Comparison of ENCODE assay signal across 8 mouse cellular contexts in the genomic region with DNA sequence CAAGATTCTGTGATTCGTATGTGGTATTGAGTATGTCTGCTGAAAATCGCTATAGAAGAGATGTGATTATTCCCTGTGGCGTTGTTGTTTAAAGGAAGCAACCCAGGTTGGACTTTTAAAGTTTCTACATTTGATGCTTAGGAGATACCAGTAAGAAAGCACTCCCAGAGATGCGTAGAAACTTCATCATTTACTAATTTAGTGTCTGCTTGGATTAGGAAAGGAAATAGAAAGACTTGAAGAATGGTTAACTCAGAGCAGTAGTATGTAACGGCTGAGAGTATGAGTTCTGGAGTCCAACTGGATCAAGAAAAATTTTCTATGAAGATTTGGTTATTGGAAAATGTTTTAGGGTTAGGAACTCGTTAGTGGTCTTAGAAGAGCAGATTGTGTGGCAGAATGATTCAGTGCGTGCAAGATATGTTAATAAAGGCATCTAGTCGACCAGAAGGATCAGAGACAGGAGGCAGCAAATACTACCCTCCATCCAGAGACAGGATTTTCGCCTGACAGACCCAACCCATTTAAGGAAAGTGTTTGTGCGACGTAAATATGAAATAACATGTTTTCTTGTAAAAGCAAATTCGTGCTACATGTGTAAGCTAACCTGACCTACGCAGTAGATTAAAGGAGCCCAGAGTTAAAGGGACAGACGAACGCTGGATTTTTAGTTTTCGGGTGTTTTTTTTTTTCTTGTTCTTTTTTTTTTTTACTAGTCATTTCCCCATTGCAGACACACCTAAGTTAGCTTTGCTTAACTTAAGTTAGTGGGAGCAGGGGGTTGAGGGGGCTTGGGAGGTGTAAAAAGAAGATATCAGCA. TPM values are rescaled to one million over a fixed set of nuclear protein-coding genes. Genes with fewer than 3 reads are reported as not detected.
DNase-seq lines count a peak whose midpoint lies in the region; ATAC-seq and TF ChIP-seq lines count a peak whose summit lies in the region.

No protein-coding gene starts in this region.

- peak overlapping the region; percentile 81 for H3K9ac ChIP-seq in forebrain, embryonic 11.5 days (ENCODE audit: low read length)
- H3K9ac ChIP-seq in limb, embryonic 14.5 days (ENCODE audit: low read depth, low read length, severe bottlenecking), result peak overlapping the region; percentile 78
- peak overlapping the region; percentile 92 for H3K9ac ChIP-seq in stomach, postnatal 0 days (ENCODE audit: low read length)

- no peak for TF ChIP-seq EP300 in stomach, postnatal 0 days (optimal IDR thresholded peaks at IDR 0.05)

- no peak overlapping the region for H3K27ac ChIP-seq in testis, adult 2 months (ENCODE audit: control insufficient read depth, insufficient read depth, low read depth, low read length)
- H3K27ac ChIP-seq in forebrain, embryonic 11.5 days (ENCODE audit: low read depth, low read length), result peak overlapping the region; percentile 96; the same call in 1 of the 2 replicates
- peak overlapping the region; percentile 99 for H3K27ac ChIP-seq in limb, embryonic 14.5 days (replicated peaks; ENCODE audit: low read depth, low read length)
- H3K27ac ChIP-seq in stomach, postnatal 0 days (replicated peaks), result peak overlapping the region; percentile 98

- no peak for DNase-seq in testis, postnatal 10 days (ENCODE audit: low spot score)
- DNase-seq in forebrain, embryonic 11.5 days (ENCODE audit: low spot score), result no peak
- DNase-seq in limb, embryonic 14.5 days (ENCODE audit: low spot score), result no peak
- DNase-seq in stomach, postnatal 0 days (ENCODE audit: low spot score), result no peak
- no peak for DNase-seq in left cerebral cortex, postnatal 4 days
- DNase-seq in right cerebral cortex, postnatal 10 days (ENCODE audit: low spot score in 2 of 2), result no peak
- no peak for DNase-seq in kidney, postnatal 14 days

- peaks cover 1% of the 10 kb centered on the region; the same call in 1 of the 2 replicates for H3K36me3 ChIP-seq in testis, adult 2 months (ENCODE audit: control insufficient read depth, insufficient read depth, low read length)
- H3K36me3 ChIP-seq in forebrain, embryonic 11.5 days (ENCODE audit: control insufficient read depth, insufficient read depth, low read length), result peaks cover 10% of the 10 kb centered on the region
- H3K36me3 ChIP-seq in limb, embryonic 14.5 days (ENCODE audit: control insufficient read depth, insufficient read depth, low read length), result peaks cover 23% of the 10 kb centered on the region
- no peaks in the 10 kb centered on the region; the same call in 1 of the 2 replicates for H3K36me3 ChIP-seq in stomach, postnatal 0 days (ENCODE audit: control insufficient read depth, insufficient read depth, low read length)

- H3K4me3 ChIP-seq in testis, adult 2 months (ENCODE audit: control insufficient read depth, low read depth, low read length), result peak overlapping the region; percentile 4; the same call in 1 of the 2 replicates
- peak overlapping the region; percentile 62 for H3K4me3 ChIP-seq in forebrain, embryonic 11.5 days (ENCODE audit: low read depth, low read length)
- H3K4me3 ChIP-seq in limb, embryonic 14.5 days (replicated peaks; ENCODE audit: low read length), result peak overlapping the region; percentile 67
- H3K4me3 ChIP-seq in stomach, postnatal 0 days (ENCODE audit: low read depth, low read length), result peak overlapping the region; percentile 71

- H3K9me3 ChIP-seq in forebrain, embryonic 11.5 days (ENCODE audit: control insufficient read depth, low read length), result no peaks in the 10 kb centered on the region; the same call in 1 of the 2 replicates
- no peaks in the 10 kb centered on the region for H3K9me3 ChIP-seq in limb, embryonic 14.5 days (ENCODE audit: control insufficient read depth, low read length)
- no peaks in the 10 kb centered on the region for H3K9me3 ChIP-seq in stomach, postnatal 0 days (ENCODE audit: control insufficient read depth, low read length)

- TF ChIP-seq POLR2A in testis, adult 2 months (IDR thresholded peaks at IDR 0.05; ENCODE audit: control insufficient read depth, low read depth, low read length), result no peak
- TF ChIP-seq POLR2A in limb, embryonic 14.5 days (IDR thresholded peaks at IDR 0.05; ENCODE audit: borderline replicate concordance, extremely low read depth, insufficient read depth, insufficient read length), result no peak

- WGBS in forebrain, embryonic 11.5 days, result 79% methylated on average over 16 of the region's 16 CpGs
- WGBS in limb, embryonic 14.5 days, result 67% methylated on average over 16 of the region's 16 CpGs
- WGBS in stomach, postnatal 0 days, result 55% methylated on average over 16 of the region's 16 CpGs

- H3K4me1 ChIP-seq in testis, adult 2 months (ENCODE audit: control insufficient read depth, insufficient read depth, low read length), result peaks cover 13% of the 10 kb centered on the region
- 0 out of 2 replicates have a peak, but pooled peaks cover 3% of the 10 kb centered on the region for H3K4me1 ChIP-seq in forebrain, embryonic 11.5 days (replicated peaks; ENCODE audit: control insufficient read depth, insufficient read depth, low read length)
- H3K4me1 ChIP-seq in limb, embryonic 14.5 days (ENCODE audit: control insufficient read depth, insufficient read depth, low read length), result peaks cover 20% of the 10 kb centered on the region; the same call in 1 of the 2 replicates
- peaks cover 10% of the 10 kb centered on the region for H3K4me1 ChIP-seq in stomach, postnatal 0 days (replicated peaks; ENCODE audit: control insufficient read depth, insufficient read depth)

- TF ChIP-seq CTCF in testis, adult 2 months (IDR thresholded peaks at IDR 0.05; ENCODE audit: control insufficient read depth, insufficient read depth, insufficient replicate concordance, low read depth, low read length), result no peak
- no peak for TF ChIP-seq CTCF in stomach, postnatal 0 days (IDR thresholded peaks at IDR 0.05; ENCODE audit: low read depth)

- no peak for ATAC-seq in forebrain, embryonic 11.5 days (replicated peaks; ENCODE audit: low FRiP score)
- no peak for ATAC-seq in limb, embryonic 14.5 days (ENCODE audit: low FRiP score, low read depth)
- ATAC-seq in stomach, postnatal 0 days (ENCODE audit: low FRiP score, low TSS enrichment), result no peak

- intact Hi-C loops in left cerebral cortex, postnatal 4 days (cut with DNase I), result no loop called here

- H3K27me3 ChIP-seq in testis, adult 2 months (ENCODE audit: control insufficient read depth, insufficient read depth, low read length), result no peaks in the 10 kb centered on the region
- H3K27me3 ChIP-seq in forebrain, embryonic 11.5 days (ENCODE audit: control insufficient read depth, insufficient read depth, low read length), result no peaks in the 10 kb centered on the region
- H3K27me3 ChIP-seq in limb, embryonic 14.5 days (ENCODE audit: control insufficient read depth, insufficient read depth, low read length), result no peaks in the 10 kb centered on the region
- H3K27me3 ChIP-seq in stomach, postnatal 0 days (ENCODE audit: control insufficient read depth, insufficient read depth, low read length), result no peaks in the 10 kb centered on the region

- peak overlapping the region; percentile 64 for H3K4me2 ChIP-seq in forebrain, embryonic 11.5 days (ENCODE audit: low read depth, low read length, severe bottlenecking)
- H3K4me2 ChIP-seq in limb, embryonic 14.5 days (replicated peaks; ENCODE audit: low read depth, low read length, severe bottlenecking), result peak overlapping the region; percentile 74
- H3K4me2 ChIP-seq in stomach, postnatal 0 days (replicated peaks; ENCODE audit: low read depth), result peak overlapping the region; percentile 96

RNA-seq across cellular contexts. Expression of a gene that starts 1.0 kb away (rescaled TPM):
- 1.6 and 1.9 TPM in 2 replicates for polyA plus RNA-seq in testis, adult 2 months (2012; rRNA removed)
- 20.2 and 23.3 TPM in 2 replicates for polyA plus RNA-seq in forebrain, embryonic 11.5 days (2014; fragmentation: Nextera tagmentation; extraction: Ambion mirVana)
- polyA plus RNA-seq in limb, embryonic 14.5 days (2012; rRNA removed), result 9.4 and 10.3 TPM in 2 replicates
- 19.9 and 21.3 TPM in 2 replicates for polyA plus RNA-seq in limb, embryonic 14.5 days (2014; fragmentation: Nextera tagmentation; extraction: Ambion mirVana)
- 12.6 and 14.9 TPM in 2 replicates for polyA plus RNA-seq in stomach, postnatal 0 days (2015; fragmentation: Nextera tagmentation; extraction: Ambion mirVana)
- total RNA-seq in left cerebral cortex, postnatal 4 days (2021), result 1 to 10 TPM; 9.2 to 9.4 TPM

RNA-seq across cellular contexts. Expression of a gene that starts 1.2 kb away (rescaled TPM):
- polyA plus RNA-seq in testis, adult 2 months (2012; rRNA removed), result 4.4 and 6.1 TPM in 2 replicates
- 28.7 and 33.2 TPM in 2 replicates for polyA plus RNA-seq in forebrain, embryonic 11.5 days (2014; fragmentation: Nextera tagmentation; extraction: Ambion mirVana)
- polyA plus RNA-seq in limb, embryonic 14.5 days (2012; rRNA removed), result 15.0 and 16.8 TPM in 2 replicates
- 17.8 and 19.5 TPM in 2 replicates for polyA plus RNA-seq in limb, embryonic 14.5 days (2014; fragmentation: Nextera tagmentation; extraction: Ambion mirVana)
- polyA plus RNA-seq in stomach, postnatal 0 days (2015; fragmentation: Nextera tagmentation; extraction: Ambion mirVana), result 9.6 and 9.7 TPM in 2 replicates
- total RNA-seq in left cerebral cortex, postnatal 4 days (2021), result 10 to 100 TPM; 16.1 to 16.8 TPM

RNA-seq across cellular contexts. Expression of a gene that starts 29.0 kb away (rescaled TPM):
- 36.3 and 37.0 TPM in 2 replicates for polyA plus RNA-seq in testis, adult 2 months (2012; rRNA removed)
- 84.5 and 84.8 TPM in 2 replicates for polyA plus RNA-seq in forebrain, embryonic 11.5 days (2014; fragmentation: Nextera tagmentation; extraction: Ambion mirVana)
- polyA plus RNA-seq in limb, embryonic 14.5 days (2012; rRNA removed), result 53.6 and 66.3 TPM in 2 replicates
- 47.9 and 49.4 TPM in 2 replicates for polyA plus RNA-seq in limb, embryonic 14.5 days (2014; fragmentation: Nextera tagmentation; extraction: Ambion mirVana)
- 14.2 and 15.4 TPM in 2 replicates for polyA plus RNA-seq in stomach, postnatal 0 days (2015; fragmentation: Nextera tagmentation; extraction: Ambion mirVana)
- 10 to 100 TPM; 32.3 to 34.5 TPM for total RNA-seq in left cerebral cortex, postnatal 4 days (2021)

RNA-seq across cellular contexts. Expression of a gene that starts 29.5 kb away (rescaled TPM):
- polyA plus RNA-seq in testis, adult 2 months (2012; rRNA removed), result 2.4 and 2.8 TPM in 2 replicates
- 15.4 and 15.6 TPM in 2 replicates for polyA plus RNA-seq in forebrain, embryonic 11.5 days (2014; fragmentation: Nextera tagmentation; extraction: Ambion mirVana)
- 6.8 and 7.2 TPM in 2 replicates for polyA plus RNA-seq in limb, embryonic 14.5 days (2012; rRNA removed)
- polyA plus RNA-seq in limb, embryonic 14.5 days (2014; fragmentation: Nextera tagmentation; extraction: Ambion mirVana), result 9.2 and 10.2 TPM in 2 replicates
- polyA plus RNA-seq in stomach, postnatal 0 days (2015; fragmentation: Nextera tagmentation; extraction: Ambion mirVana), result 5.5 and 5.8 TPM in 2 replicates
- 1 to 10 TPM; 7.3 to 7.9 TPM for total RNA-seq in left cerebral cortex, postnatal 4 days (2021)

RNA-seq across cellular contexts. Expression of a gene that starts 31.8 kb away (rescaled TPM):
- 0.41 and 0.65 TPM in 2 replicates for polyA plus RNA-seq in testis, adult 2 months (2012; rRNA removed)
- not detected in 2 replicates for polyA plus RNA-seq in forebrain, embryonic 11.5 days (2014; fragmentation: Nextera tagmentation; extraction: Ambion mirVana)
- polyA plus RNA-seq in limb, embryonic 14.5 days (2012; rRNA removed), result 0.05 and 0.06 TPM in 2 replicates
- polyA plus RNA-seq in limb, embryonic 14.5 days (2014; fragmentation: Nextera tagmentation; extraction: Ambion mirVana), result not detected in 2 replicates
- polyA plus RNA-seq in stomach, postnatal 0 days (2015; fragmentation: Nextera tagmentation; extraction: Ambion mirVana), result not detected in 2 replicates
- not detected for total RNA-seq in left cerebral cortex, postnatal 4 days (2021)

Comparison
In these comparisons a context has a peak if more than half of its experiments do, and no peak if none do; other contexts are left out.
1. H3K4me3 ChIP-seq: peak in every context shown above with its lines; median percentile 71 in stomach, postnatal 0 days; 67 in limb, embryonic 14.5 days; 62 in forebrain, embryonic 11.5 days; 4 in testis, adult 2 months.